Mouse (Mus musculus): ENCODE data around the gene 9130204L05Rik. TPM values are rescaled to one million over a fixed set of nuclear protein-coding genes. Genes with fewer than 3 reads are reported as not detected.

The 9130204L05Rik gene
- polyA plus RNA-seq (2016; fragmentation: Nextera tagmentation; extraction: Ambion mirVana) = not detected in 2 replicates

DNA sequence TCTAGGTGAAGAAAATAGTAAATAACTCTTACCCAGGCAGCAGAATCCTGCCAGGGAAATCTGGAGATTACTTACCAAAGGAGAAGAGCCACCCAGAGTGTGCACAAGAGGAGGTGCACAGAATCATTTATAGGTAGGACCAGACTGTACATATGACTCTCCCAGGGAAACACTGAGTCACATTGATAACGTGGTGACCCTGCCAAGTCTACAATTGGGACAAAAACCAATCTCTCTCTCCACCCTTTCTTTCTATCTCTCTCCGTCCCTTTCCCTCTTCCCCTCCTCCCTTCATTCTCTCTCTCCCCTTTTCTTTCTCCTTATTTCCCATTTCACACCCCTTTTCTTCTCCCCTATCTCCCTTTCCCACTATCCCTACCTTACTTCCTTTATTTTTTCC is at the start of gene 9130204L05Rik:
Gene 9130204L05Rik (minus strand): TSS at position 101 of the 400 bp plus-strand sequence.
- H3K4me1 ChIP-seq = no peaks in the 10 kb centered on the region
- H3K36me3 ChIP-seq = no peaks in the 10 kb centered on the region
- no peak within 1 kb of the TSS for H3K27ac ChIP-seq
- H3K27me3 ChIP-seq = no peaks in the 10 kb centered on the region
- H3K4me3 ChIP-seq = no peak within 1 kb of the TSS
- no peak within 1 kb of the TSS for H3K4me2 ChIP-seq (replicated peaks)
- H3K9me3 ChIP-seq (replicated peaks) = peaks cover 7% of the 10 kb centered on the region; the same call in 1 of the 2 replicates
- 70% methylated on average over 2 of the region's 2 CpGs for WGBS
- no peak for ATAC-seq (ENCODE audit: low FRiP score)
- H3K9ac ChIP-seq = no peak within 1 kb of the TSS

GRCm38 (mm10) chr3:91108696-91109095 is 18.1 kb upstream of the 9130204L05Rik start:
- ATAC-seq (ENCODE audit: low FRiP score) = no peak
- no peak overlapping the region for H3K4me3 ChIP-seq

GRCm38 (mm10) chr3:91059211-91059610 is 31.4 kb downstream of the 9130204L05Rik start:
- H3K9ac ChIP-seq = no peak overlapping the region
- peaks cover 13% of the 10 kb centered on the region; the same call in 1 of the 2 replicates for H3K9me3 ChIP-seq (replicated peaks)
- H3K4me3 ChIP-seq = no peak overlapping the region
- H3K4me2 ChIP-seq (replicated peaks) = no peak overlapping the region
- H3K27me3 ChIP-seq = no peaks in the 10 kb centered on the region
- 3% methylated on average over 1 of the region's 1 CpGs for WGBS
- H3K27ac ChIP-seq = no peak overlapping the region
- no peak for ATAC-seq (ENCODE audit: low FRiP score)
- H3K4me1 ChIP-seq = no peaks in the 10 kb centered on the region
- H3K36me3 ChIP-seq = no peaks in the 10 kb centered on the region

More at GRCm38 (mm10) chr3:91108696-91109095, 18.1 kb upstream of the 9130204L05Rik start:
- H3K27me3 ChIP-seq = no peaks in the 10 kb centered on the region
- H3K27ac ChIP-seq = no peak overlapping the region
- H3K36me3 ChIP-seq = no peaks in the 10 kb centered on the region
- H3K4me2 ChIP-seq (replicated peaks) = no peak overlapping the region
- peaks cover 7% of the 10 kb centered on the region; the same call in 1 of the 2 replicates for H3K9me3 ChIP-seq (replicated peaks)
- no peaks in the 10 kb centered on the region for H3K4me1 ChIP-seq
- no peak overlapping the region for H3K9ac ChIP-seq

DNA sequence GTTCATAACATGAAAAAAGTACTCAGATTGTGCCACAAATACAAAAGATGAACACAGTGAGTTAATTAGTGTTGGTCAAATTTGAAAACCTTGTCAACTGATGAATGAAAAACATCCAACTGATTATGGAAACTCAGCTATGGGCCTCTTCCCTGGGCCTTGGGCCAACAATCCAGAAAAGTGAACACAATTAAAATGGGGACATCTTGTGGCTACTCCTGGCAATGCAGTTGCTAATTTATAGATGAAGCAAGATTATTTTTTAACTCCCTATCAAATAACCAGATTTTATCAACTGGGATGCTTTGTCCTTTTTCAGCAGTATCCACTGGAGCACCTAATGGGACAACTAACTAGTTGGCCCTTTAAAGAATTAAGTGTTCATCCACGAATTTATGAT is 37.9 kb downstream of the 9130204L05Rik start:
- peaks cover 13% of the 10 kb centered on the region; the same call in 1 of the 2 replicates for H3K9me3 ChIP-seq (replicated peaks)
- H3K4me1 ChIP-seq = no peaks in the 10 kb centered on the region
- H3K27me3 ChIP-seq = no peaks in the 10 kb centered on the region
- no peaks in the 10 kb centered on the region for H3K36me3 ChIP-seq
- H3K4me3 ChIP-seq = no peak overlapping the region
- H3K9ac ChIP-seq = no peak overlapping the region
- H3K27ac ChIP-seq = no peak overlapping the region
- no peak overlapping the region for H3K4me2 ChIP-seq (replicated peaks)
- 21% methylated on average over 1 of the region's 1 CpGs for WGBS
- no peak for ATAC-seq (ENCODE audit: low FRiP score)
